Mouse (Mus musculus) heart, adult 10 weeks (tissue): ENCODE results near the gene Tnfsf9. TPM values are rescaled to one million over a fixed set of nuclear protein-coding genes. Genes with fewer than 3 reads are reported as not detected.

Experiments used
- polyA plus RNA-seq: library from polyadenylated mRNA; stranded (reverse); fragments of 350-450 nt; fragmentation: Illumina TruSeq; extraction: RNeasy Lipid Tissue Mini Kit (QIAGEN cat#74804); gene quantifications from one replicate; pipeline ENCODE4 v1.2.3, GENCODE M21; 2014; ENCODE audit warnings: low read depth, low replicate concordance

Gene Tnfsf9
- polyA plus RNA-seq: 1.9 TPM

DNA sequence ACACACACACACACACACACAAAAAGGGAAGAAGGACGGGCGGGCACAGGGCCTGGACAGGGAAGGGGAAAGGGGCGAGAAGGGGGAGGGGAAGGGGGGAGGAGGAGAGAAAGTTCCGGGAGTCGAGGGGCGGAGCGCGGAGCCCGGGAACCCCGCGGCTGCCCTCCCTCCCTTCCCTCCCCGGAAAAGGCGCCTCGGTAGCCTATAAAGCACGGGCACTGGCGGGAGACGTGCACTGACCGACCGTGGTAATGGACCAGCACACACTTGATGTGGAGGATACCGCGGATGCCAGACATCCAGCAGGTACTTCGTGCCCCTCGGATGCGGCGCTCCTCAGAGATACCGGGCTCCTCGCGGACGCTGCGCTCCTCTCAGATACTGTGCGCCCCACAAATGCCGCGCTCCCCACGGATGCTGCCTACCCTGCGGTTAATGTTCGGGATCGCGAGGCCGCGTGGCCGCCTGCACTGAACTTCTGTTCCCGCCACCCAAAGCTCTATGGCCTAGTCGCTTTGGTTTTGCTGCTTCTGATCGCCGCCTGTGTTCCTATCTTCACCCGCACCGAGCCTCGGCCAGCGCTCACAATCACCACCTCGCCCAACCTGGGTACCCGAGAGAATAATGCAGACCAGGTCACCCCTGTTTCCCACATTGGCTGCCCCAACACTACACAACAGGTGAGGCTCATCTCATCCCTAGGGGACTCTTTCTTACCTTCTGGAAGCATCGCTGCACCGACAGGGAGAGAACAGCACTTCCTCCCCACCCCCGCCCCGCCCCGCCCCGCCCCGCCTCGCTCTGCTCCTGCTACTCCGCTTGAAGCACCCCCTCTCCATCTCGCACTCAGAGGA, at the start of gene Tnfsf9:
Gene Tnfsf9, plus strand, starts transcription at position 145 of the 854 bp plus-strand sequence.

DNA sequence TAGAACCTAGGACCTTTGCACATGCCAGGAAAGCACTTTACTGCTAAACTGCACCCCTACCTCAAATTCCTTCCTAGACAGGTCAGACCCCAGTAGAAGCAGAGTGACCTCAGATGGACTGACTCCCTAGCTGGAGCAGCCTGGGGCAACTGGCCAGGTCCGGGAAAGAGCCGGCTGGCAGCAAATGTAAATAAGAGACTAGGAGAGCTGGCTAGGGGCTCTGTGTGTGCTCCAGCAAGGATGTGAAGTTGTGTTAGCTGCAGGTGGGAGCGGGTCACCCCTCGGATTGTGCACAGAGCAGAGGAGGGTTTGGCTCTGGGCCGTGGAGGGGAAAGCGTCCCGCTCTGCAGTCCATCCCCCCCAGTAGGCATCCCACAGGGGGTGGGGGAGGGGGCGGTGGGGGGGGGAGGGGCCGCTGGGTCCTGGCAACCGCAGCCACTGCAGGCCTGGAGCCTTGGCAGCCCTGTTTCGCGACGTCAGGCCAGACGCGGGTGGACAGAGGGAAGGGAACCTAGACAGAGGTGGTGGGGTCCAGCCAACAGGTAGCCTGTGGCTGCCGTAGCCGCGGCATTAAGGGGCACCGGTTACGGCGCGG, 46.1 kb upstream of the Tnfsf9 start, which contains the start of gene Crb3:
Gene Crb3, plus strand, starts transcription at position 215 of the 595 bp plus-strand sequence.

DNA sequence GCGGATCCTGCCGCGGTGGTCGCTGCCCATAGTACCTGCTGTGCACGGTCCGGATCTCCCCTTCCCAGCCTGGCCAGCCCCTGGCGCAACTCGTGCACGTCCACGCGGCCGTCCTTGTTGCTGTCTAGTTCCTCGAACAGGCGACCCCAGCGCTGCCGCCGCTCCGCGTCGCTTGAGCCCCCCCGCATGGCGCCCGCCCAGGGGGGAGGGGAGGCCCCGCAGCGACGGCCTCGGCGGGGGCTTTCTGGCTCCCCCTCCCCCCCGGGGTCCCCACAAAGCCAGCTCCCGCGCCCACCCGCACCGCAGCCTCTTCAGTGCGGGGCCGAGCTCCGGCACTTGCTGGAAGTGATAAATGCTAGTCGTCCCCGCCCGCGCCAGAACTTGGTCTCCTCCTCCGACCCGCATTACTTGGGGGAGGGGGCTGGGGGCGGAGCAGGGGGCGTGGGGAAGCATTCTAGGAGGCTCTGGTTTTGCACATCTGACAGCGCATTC, 45.6 kb upstream of the Tnfsf9 start, which contains the start of gene Slc25a23:
Gene Slc25a23, minus strand, starts transcription at position 378 of the 492 bp plus-strand sequence.

DNA sequence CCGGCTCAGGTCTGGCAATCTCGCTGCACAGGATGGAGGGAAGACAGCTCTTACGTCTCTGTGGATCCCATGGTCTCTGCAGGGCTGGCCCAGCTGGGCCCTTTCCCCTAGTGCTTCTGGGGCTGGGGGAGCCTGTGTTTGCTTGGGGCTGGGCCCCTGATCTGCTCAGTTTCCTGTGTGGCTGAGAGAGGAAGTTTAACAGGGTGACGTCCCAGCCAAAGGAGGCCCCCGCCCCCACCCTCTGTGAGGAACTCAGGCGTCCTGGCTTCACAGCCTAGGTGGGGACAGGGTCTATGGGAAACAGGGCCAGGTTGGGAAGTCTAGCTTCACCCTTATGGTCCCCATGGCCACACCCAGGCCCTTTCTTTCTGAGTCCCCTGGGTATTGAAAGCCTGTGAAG, 26.8 kb upstream of the Tnfsf9 start, which contains the start of gene Dennd1c:
Gene Dennd1c, minus strand, starts transcription at position 179 of the 400 bp plus-strand sequence.

DNA sequence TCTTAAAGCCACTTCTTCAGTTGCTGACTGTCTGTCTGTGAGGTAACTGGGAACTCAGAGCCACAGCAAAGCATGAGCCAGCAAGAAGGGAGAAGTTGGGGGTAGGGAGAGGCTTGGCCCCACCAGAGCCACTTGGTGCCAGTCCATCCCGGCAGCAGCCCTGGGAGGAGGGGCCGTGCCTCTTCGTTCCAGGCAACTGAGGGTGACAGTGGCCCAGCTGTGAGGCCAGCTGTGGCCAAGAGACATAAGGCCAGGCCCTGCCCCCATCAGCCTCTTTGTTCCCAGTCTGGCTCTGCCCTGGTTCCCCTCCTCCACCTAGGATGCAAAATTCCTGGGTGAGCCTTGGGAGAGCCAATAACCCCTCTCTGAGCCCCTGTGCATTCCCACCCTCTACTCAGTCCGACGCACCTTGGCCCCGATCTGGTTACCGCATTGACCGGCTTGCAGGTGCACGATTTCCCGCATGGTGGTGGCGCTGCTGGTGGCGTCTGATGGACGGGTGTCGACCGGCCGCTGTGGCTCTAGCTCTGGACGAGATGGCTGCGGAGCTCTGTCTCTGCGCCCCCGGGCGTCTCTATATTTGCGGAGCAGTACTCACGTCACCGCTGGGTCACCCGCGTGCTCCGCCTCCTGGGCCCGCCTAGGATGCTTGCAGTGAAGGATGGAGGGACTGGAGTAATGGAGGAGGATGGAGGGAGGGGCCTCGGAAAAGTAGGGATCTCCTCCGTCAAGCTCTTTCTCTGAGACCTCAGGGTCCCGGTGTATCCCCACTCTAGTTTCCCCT, 17.9 kb upstream of the Tnfsf9 start, which contains the start of gene Tubb4a:
Gene Tubb4a, minus strand, starts transcription at position 734 of the 784 bp plus-strand sequence.

DNA sequence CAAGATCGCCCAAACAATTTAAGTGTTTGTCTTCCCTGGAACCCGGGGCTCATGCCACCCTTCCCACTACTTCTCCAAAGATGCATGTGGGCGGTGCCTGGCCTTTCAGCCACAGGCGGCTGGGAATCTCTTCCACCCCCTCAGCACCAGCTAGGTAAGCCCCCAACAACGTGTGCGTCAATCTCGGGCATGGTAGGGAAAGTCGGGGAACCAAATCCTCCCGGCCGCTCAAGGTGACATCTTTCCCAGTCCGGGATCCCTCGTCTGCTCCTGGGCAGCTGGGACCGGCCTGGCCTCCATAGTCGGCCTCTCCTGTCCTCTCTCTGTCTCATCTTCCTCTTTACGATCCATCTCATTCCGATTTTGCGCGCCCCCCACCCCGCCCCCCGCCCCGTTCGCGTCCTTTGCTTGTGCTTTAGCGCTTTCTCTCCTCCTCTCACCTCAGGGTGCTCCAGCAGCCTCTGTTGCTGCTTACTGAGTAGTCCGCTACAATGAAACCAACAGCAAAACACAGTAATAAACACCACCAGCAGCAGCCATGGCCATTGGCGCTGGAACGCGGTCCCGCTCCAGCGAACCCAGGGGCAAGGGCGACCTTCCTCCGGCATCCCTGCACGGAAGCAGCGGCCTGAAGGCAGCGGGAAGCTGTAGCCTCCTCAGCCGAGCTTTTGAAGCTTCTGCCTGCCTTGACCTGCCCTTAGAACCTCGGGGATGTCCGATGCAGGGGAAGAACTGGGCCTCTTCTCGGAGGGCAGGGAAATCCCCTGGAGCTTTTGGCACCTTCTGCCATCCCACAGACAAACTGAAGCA, 44.1 kb downstream of the Tnfsf9 start, which contains the start of gene Cd70:
Gene Cd70, minus strand, starts transcription at position 784 of the 810 bp plus-strand sequence.

Other genes with a start within 250 kb of the Tnfsf9 start
- not detected for gene Acsbg2, start 230.9 kb upstream of the Tnfsf9 start, polyA plus RNA-seq
- gene 1700061G19Rik, start 229.8 kb upstream of the Tnfsf9 start, polyA plus RNA-seq: not detected
- 23.8 TPM for gene Mllt1, start 169.9 kb upstream of the Tnfsf9 start, polyA plus RNA-seq
- not detected for gene Acer1, start 123.2 kb upstream of the Tnfsf9 start, polyA plus RNA-seq
- 107 TPM for gene Clpp, start 115.0 kb upstream of the Tnfsf9 start, polyA plus RNA-seq
- gene Alkbh7, start 108.0 kb upstream of the Tnfsf9 start, polyA plus RNA-seq: 73.4 TPM
- not detected for gene Pspn, start 105.3 kb upstream of the Tnfsf9 start, polyA plus RNA-seq
- gene Gtf2f1, start 94.0 kb upstream of the Tnfsf9 start, polyA plus RNA-seq: 29.0 TPM
- gene Gm17949, start 93.9 kb upstream of the Tnfsf9 start, polyA plus RNA-seq: not detected
- 25.9 TPM for gene Khsrp, start 73.8 kb upstream of the Tnfsf9 start, polyA plus RNA-seq
- not detected for gene Slc25a41, start 63.7 kb upstream of the Tnfsf9 start, polyA plus RNA-seq
- not detected for gene Crb3, start 46.2 kb upstream of the Tnfsf9 start, polyA plus RNA-seq
- gene Slc25a23, start 45.5 kb upstream of the Tnfsf9 start, polyA plus RNA-seq: 64.1 TPM
- 1.5 TPM for gene Dennd1c, start 26.8 kb upstream of the Tnfsf9 start, polyA plus RNA-seq
- 3.6 TPM for gene Tubb4a, start 17.5 kb upstream of the Tnfsf9 start, polyA plus RNA-seq
- gene Cd70, start 44.5 kb downstream of the Tnfsf9 start, polyA plus RNA-seq: not detected
- not detected for gene Tnfsf14, start 88.9 kb downstream of the Tnfsf9 start, polyA plus RNA-seq
- gene C3, start 122.8 kb downstream of the Tnfsf9 start, polyA plus RNA-seq: 132 TPM
- 36.3 TPM for gene Gpr108, start 143.1 kb downstream of the Tnfsf9 start, polyA plus RNA-seq
- gene Trip10, start 144.1 kb downstream of the Tnfsf9 start, polyA plus RNA-seq: 123 TPM
- 0.76 TPM for gene Vav1, start 173.8 kb downstream of the Tnfsf9 start, polyA plus RNA-seq